Mouse (Mus musculus) myocyte (in vitro differentiated cells): ENCODE results near the gene Rwdd2a. TPM values are rescaled to one million over a fixed set of nuclear protein-coding genes. Genes with fewer than 3 reads are reported as not detected.
A peak's percentile ranks its signal among the peaks of the same experiment; 100 is the strongest.

Experiments
- H3K27me3 ChIP-seq: one replicate; pipeline ENCODE4 v1.6.1; 2011; ENCODE audit not compliant: control insufficient read depth, insufficient read depth, insufficient read length
- H3K36me3 ChIP-seq: one replicate; pipeline ENCODE4 v1.6.1; 2011; ENCODE audit not compliant: control insufficient read depth, insufficient read depth
- H3K4me2 ChIP-seq: one replicate; pipeline ENCODE4 v1.6.1; 2011; ENCODE audit warnings: low read depth, control low read depth
- H3K4me3 ChIP-seq: one replicate; pipeline ENCODE4 v1.5.1; 2011; ENCODE audit warnings: mild to moderate bottlenecking, control low read depth, moderate library complexity
- H3K79me2 ChIP-seq: one replicate; pipeline ENCODE4 v1.6.1; 2011; ENCODE audit not compliant: control insufficient read depth, insufficient read depth
- H3ac ChIP-seq: one replicate; pipeline ENCODE4 v1.6.1; 2011; ENCODE audit not compliant: control insufficient read depth, insufficient read length
- CEBPB ChIP-seq: IDR thresholded peaks from 2 replicates; pipeline ENCODE4 v1.6.1; 2011; ENCODE audit warnings: mild to moderate bottlenecking, moderate library complexity; ENCODE audit not compliant: poor library complexity, insufficient read depth, severe bottlenecking
- E2F4 ChIP-seq: IDR thresholded peaks from one replicate; pipeline ENCODE4 v1.6.1; 2011; ENCODE audit warnings: mild to moderate bottlenecking, control low read depth, moderate library complexity; ENCODE audit not compliant: insufficient read depth
- MAX ChIP-seq: IDR thresholded peaks from one replicate; pipeline ENCODE4 v1.6.1; 2011; ENCODE audit warnings: low read depth, mild to moderate bottlenecking, control low read depth
- MYOD1 ChIP-seq, 3 experiments: IDR thresholded peaks; one replicate each; pipeline ENCODE4 v1.6.1; 2011; ENCODE audit warnings: control low read depth in 2 of 3, low read depth in 2 of 3, mild to moderate bottlenecking in 2 of 3, moderate library complexity in 1 of 3; ENCODE audit not compliant: insufficient read length in 2 of 3, control insufficient read depth in 1 of 3
- MYOG ChIP-seq, 3 experiments: IDR thresholded peaks; one replicate each; pipeline ENCODE4 v1.6.1; 2011; ENCODE audit warnings: control low read depth in 2 of 3, low read depth in 2 of 3, mild to moderate bottlenecking in 2 of 3; ENCODE audit not compliant: insufficient read length in 2 of 3, control insufficient read depth in 1 of 3, insufficient read depth in 1 of 3
- POLR2A ChIP-seq: IDR thresholded peaks from one replicate; pipeline ENCODE4 v1.6.1; 2011; ENCODE audit warnings: low read depth, mild to moderate bottlenecking, control low read depth, moderate library complexity; ENCODE audit not compliant: insufficient read length
- POLR2AphosphoS2 ChIP-seq: IDR thresholded peaks from one replicate; pipeline ENCODE4 v1.6.1; 2011; ENCODE audit warnings: low read depth, control low read depth; ENCODE audit not compliant: insufficient read length
- REST ChIP-seq: IDR thresholded peaks from one replicate; pipeline ENCODE4 v1.6.1; 2011; ENCODE audit warnings: mild to moderate bottlenecking, control low read depth, moderate library complexity; ENCODE audit not compliant: insufficient read depth, insufficient read length
- SRF ChIP-seq: IDR thresholded peaks from one replicate; pipeline ENCODE4 v1.6.1; 2011; ENCODE audit warnings: low read depth; ENCODE audit not compliant: control insufficient read depth, insufficient read length
- TCF12 ChIP-seq: IDR thresholded peaks from one replicate; pipeline ENCODE4 v1.6.1; 2011; ENCODE audit warnings: mild to moderate bottlenecking, control low read depth; ENCODE audit not compliant: poor library complexity, insufficient read depth, severe bottlenecking
- TCF3 ChIP-seq: IDR thresholded peaks from one replicate; pipeline ENCODE4 v1.6.1; 2011; ENCODE audit warnings: low read depth, control low read depth; ENCODE audit not compliant: insufficient read length
- USF1 ChIP-seq: IDR thresholded peaks from one replicate; pipeline ENCODE4 v1.6.1; 2011; ENCODE audit warnings: low read depth, mild to moderate bottlenecking, control low read depth, moderate library complexity
- polyA plus RNA-seq: library from polyadenylated mRNA; unstranded; fragments of >200 nt; fragmentation: generic; extraction: Trizol; gene quantifications from one replicate; pipeline ENCODE4 v1.2.1, GENCODE M21; 2012; ENCODE audit warnings: missing spikeins

The Rwdd2a gene
- 2.1 TPM for polyA plus RNA-seq

- Histone ChIP-seq H3K36me3 (no peaks in the 10 kb centered on the region), H3ac (peak within 1 kb of the TSS; percentile 63), H3K27me3 (no peaks in the 10 kb centered on the region), H3K79me2 (peaks cover 9% of the 10 kb centered on the region), H3K4me2 (peak within 1 kb of the TSS; percentile 85), H3K4me3 (peak within 1 kb of the TSS; percentile 59)
- peak in 1 of 3 experiments; percentile 2 for TF ChIP-seq MYOD1 (IDR thresholded peaks at IDR 0.05; ENCODE audit: control insufficient read depth in 1 of 3, insufficient read length in 2 of 3, low read depth in 2 of 3)
- no peak for TF ChIP-seq REST
- TF ChIP-seq SRF = no peak
- no peak for TF ChIP-seq TCF12
- peak; percentile 95 for TF ChIP-seq POLR2AphosphoS2
- no peak for TF ChIP-seq CEBPB
- TF ChIP-seq TCF3 = no peak
- TF ChIP-seq USF1 = no peak
- TF ChIP-seq MAX = no peak
- TF ChIP-seq MYOG (IDR thresholded peaks at IDR 0.05; ENCODE audit: control insufficient read depth in 1 of 3, insufficient read depth in 1 of 3, insufficient read length in 2 of 3, low read depth in 2 of 3) = no peak
- peak; percentile 99 for TF ChIP-seq POLR2A
- no peak for TF ChIP-seq E2F4
Observed at GRCm38 (mm10) chr9:86571540-86572135, at the start of gene Rwdd2a, which contains the start of gene Pgm3. Gene Rwdd2a (plus strand): TSS chr9:86571991. Gene Pgm3 (minus strand): TSS chr9:86571842.

DNA sequence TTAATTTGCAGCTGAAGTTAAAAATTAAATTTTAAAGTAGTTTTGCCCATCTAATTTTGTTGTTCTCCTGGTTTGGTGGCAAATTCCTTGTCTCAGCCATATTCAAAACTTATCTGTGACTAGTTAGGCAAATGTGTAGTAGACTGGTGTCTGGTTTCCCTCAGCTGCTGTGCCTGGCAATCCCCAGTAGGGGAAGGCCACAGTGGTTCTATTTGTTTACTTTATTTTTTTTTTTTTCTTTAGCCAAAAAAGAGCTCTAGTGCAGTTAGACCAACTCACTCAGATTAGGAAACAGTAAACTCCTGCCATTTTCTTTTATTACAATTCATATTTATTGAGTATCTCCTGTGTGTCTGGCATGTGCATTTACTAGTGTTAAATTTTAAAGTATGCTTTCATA lies 49.5 kb upstream of the Rwdd2a start:
- no peak overlapping the region for H3K4me2 ChIP-seq
- no peak overlapping the region for H3K4me3 ChIP-seq
- no peaks in the 10 kb centered on the region for H3K27me3 ChIP-seq
- TF ChIP-seq SRF (no peak), USF1 (no peak), MAX (no peak), TCF12 (no peak), POLR2A (no peak), TCF3 (no peak), REST (no peak), MYOG (IDR thresholded peaks at IDR 0.05; ENCODE audit: control insufficient read depth in 1 of 3, insufficient read depth in 1 of 3, insufficient read length in 2 of 3, low read depth in 2 of 3) (no peak), E2F4 (no peak)
- H3K79me2 ChIP-seq = no peaks in the 10 kb centered on the region
- H3K36me3 ChIP-seq = peaks cover 47% of the 10 kb centered on the region
- no peak overlapping the region for H3ac ChIP-seq

DNA sequence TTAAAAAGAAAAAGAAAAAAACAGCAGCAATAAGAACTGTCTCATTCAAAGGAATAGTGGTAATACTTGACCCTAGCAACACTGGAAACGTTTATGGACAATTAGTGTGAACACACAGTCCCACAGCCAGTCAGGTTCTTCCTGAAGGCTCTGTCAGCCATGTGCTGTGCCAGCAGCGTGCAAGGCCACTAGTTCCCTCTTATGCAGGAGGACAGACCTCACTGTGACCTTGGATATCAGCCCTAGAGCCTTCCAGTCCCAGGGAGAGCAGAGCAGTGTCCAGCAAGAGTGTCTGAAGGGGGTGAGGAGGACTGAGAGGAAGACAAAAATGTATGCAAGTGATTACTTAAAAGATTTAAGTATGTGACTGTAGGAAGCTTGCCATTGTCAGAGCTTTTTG lies 46.2 kb upstream of the Rwdd2a start:
- Histone ChIP-seq H3K36me3 (peaks cover 36% of the 10 kb centered on the region), H3K4me2 (no peak overlapping the region), H3K79me2 (no peaks in the 10 kb centered on the region), H3K4me3 (no peak overlapping the region), H3K27me3 (no peaks in the 10 kb centered on the region), H3ac (no peak overlapping the region)
- no peak for TF ChIP-seq SRF

- TF ChIP-seq MYOD1 (IDR thresholded peaks at IDR 0.05; ENCODE audit: control insufficient read depth in 1 of 3, insufficient read length in 2 of 3, low read depth in 2 of 3) = no peak
- no peak for TF ChIP-seq REST
- TF ChIP-seq TCF12 = no peak
- no peak for TF ChIP-seq POLR2AphosphoS2
- no peak for TF ChIP-seq E2F4
- Histone ChIP-seq H3ac (no peak overlapping the region), H3K4me3 (no peak overlapping the region), H3K79me2 (no peaks in the 10 kb centered on the region), H3K27me3 (no peaks in the 10 kb centered on the region), H3K36me3 (peaks cover 24% of the 10 kb centered on the region), H3K4me2 (no peak overlapping the region)
Observed at GRCm38 (mm10) chr9:86534071-86534470, 37.7 kb upstream of the Rwdd2a start.

- TF ChIP-seq POLR2A (no peak), MYOG (IDR thresholded peaks at IDR 0.05; ENCODE audit: control insufficient read depth in 1 of 3, insufficient read depth in 1 of 3, insufficient read length in 2 of 3, low read depth in 2 of 3) (no peak), MYOD1 (IDR thresholded peaks at IDR 0.05; ENCODE audit: control insufficient read depth in 1 of 3, insufficient read length in 2 of 3, low read depth in 2 of 3) (no peak), SRF (no peak), POLR2AphosphoS2 (no peak), E2F4 (no peak), TCF3 (no peak), USF1 (no peak), CEBPB (no peak)
- Histone ChIP-seq H3K36me3 (peaks cover 27% of the 10 kb centered on the region), H3K4me3 (no peak overlapping the region), H3K79me2 (no peaks in the 10 kb centered on the region), H3ac (no peak overlapping the region), H3K27me3 (no peaks in the 10 kb centered on the region), H3K4me2 (no peak overlapping the region)
Observed at GRCm38 (mm10) chr9:86543451-86543850, 28.3 kb upstream of the Rwdd2a start.
